Mouse (Mus musculus): ENCODE data around the gene Pfkl. TPM values are rescaled to one million over a fixed set of nuclear protein-coding genes. Genes with fewer than 3 reads are reported as not detected.
"Not testable (repeated sequence)": the region's sequence is repeated elsewhere in the genome, so short reads cannot be mapped to it uniquely, and the experiment has no call there.

Pfkl gene
- total RNA-seq, 2 experiments from 2014 or later = 155 to 164 TPM

DNA sequence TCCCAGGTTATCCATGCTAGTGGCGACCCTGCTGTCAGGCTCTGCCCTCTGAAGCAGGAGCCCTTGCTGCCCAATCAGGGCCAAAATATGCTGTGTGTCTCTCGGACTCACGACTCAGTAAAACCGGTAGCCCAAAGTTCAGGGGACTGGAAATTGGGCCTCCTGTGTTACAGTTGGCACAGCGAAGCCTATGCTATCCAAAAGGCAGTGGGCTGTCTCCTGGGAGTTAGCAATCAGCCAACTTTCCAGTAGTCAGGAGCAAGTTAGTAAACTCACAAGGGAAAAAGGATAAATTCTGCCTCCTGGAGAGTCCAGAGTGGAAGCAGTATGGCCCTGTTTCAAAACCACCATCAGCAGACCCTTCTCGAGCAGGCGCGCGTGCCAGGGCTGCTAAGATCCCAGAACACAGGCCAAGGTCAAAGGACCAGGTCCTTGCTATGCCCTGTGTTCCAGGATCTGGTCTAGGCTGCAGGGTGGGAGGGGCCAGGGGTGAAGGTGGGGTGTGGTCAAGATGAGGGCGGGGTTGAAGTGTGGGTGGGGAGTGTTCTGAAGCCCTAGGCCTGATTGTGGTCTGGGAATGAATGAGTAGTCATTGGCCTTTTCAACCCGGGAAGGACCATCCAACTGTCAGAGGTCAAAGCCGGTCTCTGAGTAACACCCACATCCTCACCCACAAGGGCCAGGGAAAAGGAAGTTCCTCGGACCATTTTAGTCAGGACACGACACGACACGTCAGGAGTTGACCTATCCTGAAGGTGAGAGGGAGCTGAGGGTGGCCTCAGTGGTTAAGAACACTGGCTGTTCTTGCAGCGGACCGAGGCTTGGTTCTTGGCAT lies 3.0 kb upstream of the Pfkl start:
- DNase-seq (ENCODE audit: low spot score in 2 of 2) = no peak

GRCm38 (mm10) chr10:78011116-78011515 lies 1.2 kb upstream of the Pfkl start:
- DNase-seq (ENCODE audit: low spot score in 2 of 2) = not testable (repeated sequence)

- DNase-seq (ENCODE audit: low spot score in 2 of 2) = no peak
Measured at GRCm38 (mm10) chr10:78010335-78010734, 452 bp upstream of the Pfkl start.

DNA sequence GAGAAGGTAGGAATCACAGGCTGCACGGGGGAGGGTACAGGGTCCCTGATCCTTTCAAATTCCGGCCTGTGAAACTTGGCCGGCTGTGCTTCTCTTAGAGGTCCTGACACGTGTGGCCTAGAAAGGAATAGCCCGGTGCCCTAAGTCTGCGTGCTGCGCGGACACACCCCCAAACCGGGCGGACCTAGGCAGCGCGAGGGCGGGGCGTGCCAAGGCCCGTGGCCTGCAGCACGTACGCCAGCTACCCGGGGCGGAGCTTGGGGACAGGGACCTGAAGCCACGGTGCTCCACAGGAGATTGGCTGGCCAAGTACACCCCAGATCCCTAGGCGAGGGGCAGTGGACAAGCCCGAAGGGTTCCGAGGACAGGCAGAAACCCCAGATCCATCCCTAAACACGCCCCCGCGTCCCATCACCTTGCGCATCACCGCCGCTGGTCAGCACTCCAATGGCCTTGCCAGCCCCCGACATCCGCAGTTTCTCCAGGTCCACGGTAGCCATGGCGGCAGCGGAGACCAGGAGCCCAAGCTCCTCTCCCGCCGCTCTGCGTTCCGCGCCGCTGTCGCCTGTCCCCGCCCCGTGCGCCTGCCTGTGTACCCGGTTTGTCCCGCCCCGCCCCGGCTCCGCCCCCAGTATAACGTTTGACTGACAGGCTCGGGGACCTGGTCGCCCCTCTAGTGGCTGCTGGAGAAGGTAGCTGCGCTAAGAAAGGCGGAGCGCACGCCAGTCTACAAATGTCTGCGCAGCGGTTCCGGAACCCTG lies 519 bp downstream of the Pfkl start:
- DNase-seq (ENCODE audit: low spot score in 2 of 2) = peak; percentile 90 to 94

DNA sequence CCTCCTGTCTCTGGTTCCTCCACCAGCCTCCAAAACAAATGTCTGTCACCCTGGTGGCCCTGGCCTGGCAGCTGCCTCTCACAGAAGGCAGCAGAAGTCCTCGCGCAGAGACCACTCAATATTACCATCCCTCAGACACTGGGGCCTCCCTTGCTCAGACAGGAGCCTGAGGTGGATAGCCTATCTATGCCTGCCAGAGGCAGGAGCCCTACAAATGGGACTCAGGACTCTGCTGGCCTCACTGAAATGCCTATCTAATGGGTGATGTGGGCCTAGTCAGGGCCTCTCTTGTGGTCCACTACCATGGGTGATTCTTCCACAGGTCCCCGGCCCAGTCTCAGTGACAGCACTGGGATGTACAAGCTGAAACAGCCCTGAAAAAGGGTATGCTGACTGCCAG lies 1.7 kb downstream of the Pfkl start:
- DNase-seq (ENCODE audit: low spot score in 2 of 2) = no peak

DNA sequence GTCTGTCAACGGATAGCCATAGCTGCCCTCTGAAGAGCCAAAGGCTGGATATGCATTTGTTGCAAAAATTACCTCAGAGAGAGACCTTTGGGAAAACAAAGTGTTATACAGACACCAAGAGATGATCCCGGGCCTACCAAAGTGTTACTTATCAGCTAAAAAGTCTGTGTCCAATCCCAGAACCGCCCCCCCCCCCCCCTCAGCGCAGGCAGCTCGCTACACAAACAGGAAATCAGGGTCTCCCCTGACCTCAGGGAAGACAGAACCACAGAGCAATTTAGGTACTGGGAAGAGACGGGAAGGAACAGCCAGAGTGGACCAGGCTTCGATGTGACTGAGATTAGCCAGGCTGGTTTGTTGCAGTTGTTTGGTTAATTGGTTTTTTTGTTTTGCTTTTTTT lies 2.7 kb downstream of the Pfkl start:
- DNase-seq (ENCODE audit: low spot score in 2 of 2) = no peak

DNA sequence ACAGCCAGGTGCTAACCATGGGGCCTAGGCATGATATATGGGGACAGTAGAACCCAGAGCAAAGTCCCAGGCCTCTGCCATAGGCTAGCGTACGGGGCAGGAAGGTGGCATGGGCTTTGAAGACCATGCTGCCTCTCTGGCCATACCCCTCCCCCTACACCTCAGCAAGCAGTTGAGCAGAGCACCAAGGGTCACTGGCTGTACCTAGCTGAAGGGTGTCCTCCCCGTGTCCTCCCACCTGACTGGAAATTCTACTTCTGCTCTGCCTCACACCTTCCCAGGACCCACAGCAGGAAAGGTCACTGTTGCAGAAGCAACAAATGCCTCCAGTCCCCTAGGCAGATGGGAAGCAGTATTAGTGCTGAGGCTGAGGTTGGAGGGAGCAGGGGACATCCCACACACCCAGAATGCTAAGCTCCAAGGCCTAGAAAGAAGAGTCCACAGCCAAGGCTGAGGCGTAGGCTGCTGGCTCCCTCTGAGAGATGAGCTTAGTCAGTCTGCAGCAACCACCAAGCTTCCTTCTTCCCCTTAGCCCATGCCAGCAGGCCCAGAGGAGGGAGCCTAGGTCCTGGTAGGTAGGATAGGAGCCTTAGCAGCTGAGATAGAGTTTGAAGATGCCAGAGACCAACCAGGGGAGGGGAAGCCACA lies 4.0 kb downstream of the Pfkl start:
- no peak for DNase-seq (ENCODE audit: low spot score in 2 of 2)

- no peak for DNase-seq (ENCODE audit: low spot score in 2 of 2)
Measured at GRCm38 (mm10) chr10:78004479-78005100, 5.3 kb downstream of the Pfkl start.

GRCm38 (mm10) chr10:78002316-78002715 lies 7.6 kb downstream of the Pfkl start:
- DNase-seq (ENCODE audit: low spot score in 2 of 2) = no peak

- peak; percentile 80 to 88 for DNase-seq (ENCODE audit: low spot score in 2 of 2)
Measured at GRCm38 (mm10) chr10:78001796-78002195, 8.1 kb downstream of the Pfkl start.

GRCm38 (mm10) chr10:78000200-78000599 lies 9.7 kb downstream of the Pfkl start:
- no peak for DNase-seq (ENCODE audit: low spot score in 2 of 2)

- DNase-seq (ENCODE audit: low spot score in 2 of 2) = no peak
Measured at GRCm38 (mm10) chr10:77995639-77996038, 14.2 kb downstream of the Pfkl start.

DNA sequence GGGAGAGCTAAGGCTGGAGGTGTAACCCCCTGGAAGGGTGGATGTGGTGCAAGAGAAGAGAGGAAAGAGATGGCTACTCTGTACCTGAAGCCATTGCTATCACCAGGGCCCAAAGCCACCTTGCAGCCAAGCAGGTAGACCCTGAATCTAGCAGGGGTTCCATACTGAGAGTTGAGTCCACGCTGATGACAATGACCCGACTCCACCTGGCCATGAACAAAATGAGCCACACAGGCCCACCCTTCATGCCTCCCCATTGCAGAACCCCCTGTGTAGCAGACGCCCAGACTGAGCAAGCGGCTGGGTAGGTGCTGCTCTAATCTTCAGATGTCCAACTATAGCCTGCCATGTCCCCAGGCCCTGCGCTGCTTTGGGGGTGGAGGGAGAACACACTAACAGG lies 24.1 kb downstream of the Pfkl start:
- no peak for DNase-seq (ENCODE audit: low spot score in 2 of 2)

- peak; percentile 72 to 81 for DNase-seq (ENCODE audit: low spot score in 2 of 2)
Measured at GRCm38 (mm10) chr10:77984660-77985059, 25.2 kb downstream of the Pfkl start.

DNA sequence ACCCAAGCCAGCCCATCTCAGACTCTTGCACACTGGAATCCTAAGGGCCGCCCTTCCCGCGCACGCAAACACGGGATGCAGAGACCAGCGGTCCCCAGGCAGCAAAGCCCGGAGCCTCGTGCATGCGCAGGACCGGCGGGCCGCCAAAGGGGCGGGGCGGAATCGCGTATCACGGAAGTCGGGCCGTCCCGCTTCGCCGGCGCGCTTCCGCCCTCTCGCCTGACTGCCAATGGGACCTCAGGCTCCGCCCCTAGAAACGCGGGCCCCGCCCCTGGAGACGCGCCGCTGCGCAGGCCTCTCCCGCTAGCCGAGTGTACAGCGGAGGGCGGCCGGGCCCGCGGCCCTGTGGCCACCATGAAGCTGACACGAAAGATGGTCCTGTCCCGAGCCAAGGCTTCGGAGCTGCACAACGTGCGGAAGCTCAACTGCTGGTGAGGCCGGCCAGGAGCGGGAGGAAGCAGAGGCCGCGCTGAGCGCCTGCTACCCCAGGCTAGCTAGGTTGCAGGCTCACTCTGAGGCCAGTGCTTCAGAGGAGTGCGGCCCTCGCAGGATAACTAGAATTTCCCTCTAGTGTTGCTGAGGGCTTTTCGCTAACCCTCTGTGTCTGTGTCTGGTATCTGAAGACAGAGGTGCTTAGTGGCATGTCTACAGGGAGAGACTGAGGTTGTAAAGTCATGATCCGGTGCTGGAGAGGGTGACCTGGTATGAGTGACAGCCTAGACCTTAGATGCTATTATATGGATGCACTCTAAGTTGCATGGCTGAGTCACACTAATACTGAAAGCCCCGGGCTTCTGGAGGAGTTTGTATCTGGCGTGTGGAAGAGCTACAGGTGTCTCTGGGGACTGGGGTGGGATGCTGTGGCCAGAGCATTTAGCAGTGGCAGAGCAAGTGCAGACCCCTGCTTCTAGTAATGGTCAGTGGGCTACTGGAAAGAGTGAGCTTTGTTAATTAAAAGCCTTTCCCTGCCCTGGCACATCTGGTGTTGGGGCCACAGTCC lies 31.2 kb downstream of the Pfkl start, which contains the start of gene 1810043G02Rik:
Gene 1810043G02Rik (plus strand): TSS at position 174 of the 1,000 bp plus-strand sequence.
- DNase-seq (ENCODE audit: low spot score in 2 of 2) = peak; percentile 99

- no peak for DNase-seq (ENCODE audit: low spot score in 2 of 2)
Measured at GRCm38 (mm10) chr10:77976458-77977150, 33.3 kb downstream of the Pfkl start.

DNA sequence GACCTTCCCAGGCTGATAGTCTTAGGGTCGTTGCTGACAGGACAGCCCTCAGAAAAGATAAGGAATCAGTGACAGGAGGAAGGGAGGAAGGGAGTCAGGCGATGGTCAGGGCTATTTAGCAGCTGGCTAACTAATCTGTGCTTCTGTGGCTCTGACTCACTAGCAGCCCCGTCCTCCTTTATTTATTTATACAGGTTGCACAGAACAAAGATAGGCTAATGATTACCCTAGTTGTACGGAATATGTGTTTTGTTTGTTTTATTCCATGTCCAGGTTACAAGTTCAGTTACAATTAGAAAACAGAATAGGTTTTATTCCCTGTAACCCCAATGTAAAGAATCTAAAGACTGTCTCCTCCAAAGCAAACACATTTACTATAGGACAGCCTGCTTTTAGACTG lies 34.2 kb downstream of the Pfkl start:
- DNase-seq (ENCODE audit: low spot score in 2 of 2) = no peak

DNA sequence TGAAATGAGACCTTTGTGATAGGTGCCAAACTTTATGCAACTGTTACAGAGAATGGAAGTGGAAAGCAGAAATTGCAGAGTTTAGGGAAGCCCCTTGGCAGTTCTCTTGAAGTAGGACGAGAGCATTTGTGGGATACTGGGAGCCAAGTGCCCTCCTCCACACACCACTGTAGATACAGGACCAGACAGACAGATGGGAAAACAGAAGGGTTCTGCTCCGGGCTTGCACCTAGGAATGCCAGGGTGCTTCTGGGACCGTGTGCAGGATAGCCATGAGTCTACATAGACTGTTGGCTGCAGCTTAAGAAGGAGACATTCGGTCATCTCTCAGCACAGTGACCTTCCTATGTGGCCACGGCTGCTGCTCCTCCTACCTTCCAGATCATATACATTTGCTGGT lies 35.1 kb downstream of the Pfkl start:
- DNase-seq (ENCODE audit: low spot score in 2 of 2) = no peak

- DNase-seq (ENCODE audit: low spot score in 2 of 2) = no peak
Measured at GRCm38 (mm10) chr10:77974323-77974722, 35.6 kb downstream of the Pfkl start.
